Mouse (Mus musculus): ENCODE measurements at regions not wholly inside any gene's neighbourhood (a gene's known extent, or its start where the extent isn't known, plus 50 kb on each side); places are given as distances from the start of the nearest gene placed in this dataset.

DNA sequence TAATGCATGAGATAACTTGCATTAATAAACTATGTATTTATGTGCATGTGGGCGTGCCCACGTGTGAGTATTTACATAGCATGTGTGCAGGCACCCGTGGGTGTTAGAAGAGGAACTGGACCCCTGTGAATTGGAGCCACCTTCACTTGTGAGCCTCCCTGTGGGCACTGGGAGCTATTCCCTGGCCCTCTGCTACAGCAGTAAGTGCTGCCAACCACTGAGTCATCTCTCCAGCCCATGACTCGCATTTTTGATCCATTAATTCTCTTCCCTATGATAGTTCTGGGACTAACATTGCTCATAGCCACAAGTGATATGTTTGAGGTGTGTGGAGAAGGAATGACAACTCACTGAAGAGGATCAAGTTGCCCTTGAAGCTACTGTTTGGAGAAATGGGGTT, 87.6 kb upstream of the Rbms3 start:
- Histone ChIP-seq H3K9ac (ENCODE audit: insufficient read depth, low read depth, low read length, poor library complexity, severe bottlenecking) (no peak overlapping the region), H3K9me3 (ENCODE audit: control insufficient read depth, insufficient read depth, low read depth, low read length) (no peaks in the 10 kb centered on the region), H3K4me3 (ENCODE audit: insufficient read depth in 1 of 2, low read depth in 1 of 2, low read length in 2 of 2, poor library complexity in 1 of 2, severe bottlenecking in 1 of 2) (no peak overlapping the region), H3K27ac (ENCODE audit: insufficient read depth, low read depth, low read length, poor library complexity, severe bottlenecking) (no peak overlapping the region), H3K36me3 (ENCODE audit: control insufficient read depth, insufficient read depth, low read length, poor library complexity, severe bottlenecking) (no peaks in the 10 kb centered on the region), H3K4me1 (ENCODE audit: control insufficient read depth in 2 of 2, insufficient read depth in 2 of 2, low read length in 2 of 2, poor library complexity in 1 of 2) (no peaks in the 10 kb centered on the region)
- no peak for DNase-seq (ENCODE audit: low read depth, low spot score)
- in situ Hi-C loops (cut with MboI; ENCODE audit: low sequenced_read_pairs in 2 of 2, unreplicated experiment in 2 of 2): no loop called here
- TF ChIP-seq ZC3H11A (IDR thresholded peaks at IDR 0.05; ENCODE audit: borderline replicate concordance, low read depth, low read length): no peak

DNA sequence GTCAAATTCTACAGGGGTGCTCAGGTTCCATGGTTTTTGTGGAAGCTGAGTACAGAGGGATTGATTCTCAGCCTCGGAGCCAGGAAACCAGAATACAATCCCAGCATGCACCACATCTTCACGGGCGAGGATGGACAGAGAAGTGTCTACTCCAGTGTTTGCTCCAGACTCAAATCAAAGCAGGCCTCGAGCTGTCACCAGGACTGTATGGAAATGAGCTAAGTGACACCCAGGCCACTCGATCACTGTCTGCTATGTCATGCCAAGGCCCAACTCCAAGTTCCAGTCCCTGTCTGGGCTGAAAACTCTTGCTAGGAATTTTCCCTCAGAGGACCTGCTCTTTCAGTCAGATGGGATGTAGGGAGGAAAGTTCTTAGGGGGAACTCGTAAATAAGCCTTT, 86.8 kb upstream of the Rbms3 start:
- H3K4me1 ChIP-seq (ENCODE audit: control insufficient read depth in 2 of 2, insufficient read depth in 2 of 2, low read length in 2 of 2, poor library complexity in 1 of 2): no peaks in the 10 kb centered on the region
- H3K9ac ChIP-seq (ENCODE audit: insufficient read depth, low read depth, low read length, poor library complexity, severe bottlenecking): no peak overlapping the region
- in situ Hi-C loops (cut with MboI; ENCODE audit: low sequenced_read_pairs in 2 of 2, unreplicated experiment in 2 of 2): no loop called here
- no peak overlapping the region for H3K4me3 ChIP-seq (ENCODE audit: insufficient read depth in 1 of 2, low read depth in 1 of 2, low read length in 2 of 2, poor library complexity in 1 of 2, severe bottlenecking in 1 of 2)
- H3K9me3 ChIP-seq (ENCODE audit: control insufficient read depth, insufficient read depth, low read depth, low read length): no peaks in the 10 kb centered on the region
- H3K27ac ChIP-seq (ENCODE audit: insufficient read depth, low read depth, low read length, poor library complexity, severe bottlenecking): no peak overlapping the region
- DNase-seq (ENCODE audit: low read depth, low spot score): no peak
- H3K36me3 ChIP-seq (ENCODE audit: control insufficient read depth, insufficient read depth, low read length, poor library complexity, severe bottlenecking): no peaks in the 10 kb centered on the region
- TF ChIP-seq CHD2 (IDR thresholded peaks at IDR 0.05; ENCODE audit: low read depth, low read length): no peak
- TF ChIP-seq MAFK (IDR thresholded peaks at IDR 0.05; ENCODE audit: insufficient read depth, low read depth, low read length): no peak
- no peak for TF ChIP-seq HCFC1 (IDR thresholded peaks at IDR 0.05; ENCODE audit: borderline replicate concordance, insufficient read depth, low read length)
- no peak for TF ChIP-seq ZNF384 (IDR thresholded peaks at IDR 0.05; ENCODE audit: low read depth, low read length)
- no peak for TF ChIP-seq ZC3H11A (IDR thresholded peaks at IDR 0.05; ENCODE audit: borderline replicate concordance, low read depth, low read length)

DNA sequence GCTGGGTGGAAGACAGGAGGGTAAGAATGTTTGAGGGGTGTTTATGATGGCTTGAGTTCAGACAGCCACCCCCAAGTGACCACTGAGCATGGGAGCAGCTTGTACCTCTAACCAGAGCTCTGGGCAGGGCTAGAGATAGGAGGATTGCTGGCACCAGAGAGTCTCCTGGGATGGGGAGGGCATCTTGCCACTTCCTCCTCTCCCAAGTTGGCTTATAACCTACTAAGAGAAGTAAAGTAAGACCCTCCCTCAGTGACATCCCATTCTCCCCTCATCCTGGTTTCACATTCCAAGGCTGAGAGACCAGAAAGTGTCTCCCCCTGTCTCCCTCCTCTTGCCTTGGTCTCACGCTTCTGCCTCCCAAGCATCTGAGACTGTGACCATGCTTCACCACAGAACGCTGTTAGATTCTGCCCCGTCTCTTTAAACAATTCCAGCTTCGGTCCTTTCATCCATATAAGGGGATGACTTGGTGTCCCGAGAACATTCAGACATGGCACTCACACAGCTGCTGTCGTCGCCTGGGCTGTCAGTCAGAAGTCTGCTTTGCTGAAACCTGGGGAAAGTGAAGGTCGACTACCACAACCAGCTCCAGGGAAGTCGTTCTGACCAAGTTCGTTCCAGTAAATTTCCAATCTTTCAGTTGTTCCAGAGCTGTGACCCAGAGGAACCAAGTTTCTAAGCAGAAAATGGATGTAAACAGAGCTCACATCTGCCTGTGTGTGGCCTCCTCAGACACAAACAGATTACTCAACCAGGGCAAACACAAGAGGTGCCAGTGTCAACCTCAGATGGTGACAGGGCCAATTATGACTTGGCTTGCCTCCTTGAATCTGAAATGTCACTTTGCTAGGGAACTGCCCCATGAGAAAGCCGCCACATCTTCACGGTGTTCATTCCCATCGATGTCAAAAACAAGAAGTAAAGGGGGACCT, 85.3 kb upstream of the Rbms3 start:
- no peak overlapping the region for H3K9ac ChIP-seq (ENCODE audit: insufficient read depth, low read depth, low read length, poor library complexity, severe bottlenecking)
- in situ Hi-C loops (cut with MboI; ENCODE audit: low sequenced_read_pairs in 2 of 2, unreplicated experiment in 2 of 2): no loop called here
- H3K27ac ChIP-seq (ENCODE audit: insufficient read depth, low read depth, low read length, poor library complexity, severe bottlenecking): no peak overlapping the region
- H3K36me3 ChIP-seq (ENCODE audit: control insufficient read depth, insufficient read depth, low read length, poor library complexity, severe bottlenecking): no peaks in the 10 kb centered on the region
- H3K9me3 ChIP-seq (ENCODE audit: control insufficient read depth, insufficient read depth, low read depth, low read length): no peaks in the 10 kb centered on the region
- no peak for TF ChIP-seq ZNF384 (IDR thresholded peaks at IDR 0.05; ENCODE audit: low read depth, low read length)
- no peaks in the 10 kb centered on the region for H3K4me1 ChIP-seq (ENCODE audit: control insufficient read depth in 2 of 2, insufficient read depth in 2 of 2, low read length in 2 of 2, poor library complexity in 1 of 2)
- H3K4me3 ChIP-seq (ENCODE audit: insufficient read depth in 1 of 2, low read depth in 1 of 2, low read length in 2 of 2, poor library complexity in 1 of 2, severe bottlenecking in 1 of 2): no peak overlapping the region
- DNase-seq (ENCODE audit: low read depth, low spot score): no peak

DNA sequence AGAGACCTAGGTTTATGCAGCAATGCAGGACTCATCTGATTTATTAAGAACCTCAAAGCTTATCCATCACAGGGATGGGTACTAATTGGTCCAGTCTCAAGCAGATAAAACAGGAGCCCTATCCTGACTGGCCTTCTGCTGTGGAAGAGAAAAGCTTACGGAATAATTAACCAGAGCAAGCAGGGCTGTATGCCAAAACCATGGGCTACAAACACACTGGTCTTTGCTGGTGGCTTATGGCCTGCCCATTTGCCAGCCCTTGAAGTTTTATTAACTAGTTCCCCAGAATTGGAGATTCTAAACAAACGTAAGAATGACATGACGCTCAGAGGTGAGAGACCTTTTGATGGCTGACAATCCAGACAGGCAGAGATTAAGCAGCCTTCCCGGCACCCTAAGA, 83.4 kb upstream of the Rbms3 start:
- DNase-seq (ENCODE audit: low read depth, low spot score): no peak
- in situ Hi-C loops (cut with MboI; ENCODE audit: low sequenced_read_pairs in 2 of 2, unreplicated experiment in 2 of 2): no loop called here
- Histone ChIP-seq H3K4me1 (ENCODE audit: control insufficient read depth in 2 of 2, insufficient read depth in 2 of 2, low read length in 2 of 2, poor library complexity in 1 of 2) (no peaks in the 10 kb centered on the region), H3K27ac (ENCODE audit: insufficient read depth, low read depth, low read length, poor library complexity, severe bottlenecking) (no peak overlapping the region), H3K9me3 (ENCODE audit: control insufficient read depth, insufficient read depth, low read depth, low read length) (no peaks in the 10 kb centered on the region), H3K36me3 (ENCODE audit: control insufficient read depth, insufficient read depth, low read length, poor library complexity, severe bottlenecking) (no peaks in the 10 kb centered on the region), H3K4me3 (ENCODE audit: insufficient read depth in 1 of 2, low read depth in 1 of 2, low read length in 2 of 2, poor library complexity in 1 of 2, severe bottlenecking in 1 of 2) (no peak overlapping the region), H3K9ac (ENCODE audit: insufficient read depth, low read depth, low read length, poor library complexity, severe bottlenecking) (no peak overlapping the region)
- TF ChIP-seq CHD2 (IDR thresholded peaks at IDR 0.05; ENCODE audit: low read depth, low read length) (no peak), HCFC1 (IDR thresholded peaks at IDR 0.05; ENCODE audit: borderline replicate concordance, insufficient read depth, low read length) (no peak), MAFK (IDR thresholded peaks at IDR 0.05; ENCODE audit: insufficient read depth, low read depth, low read length) (no peak), ZC3H11A (IDR thresholded peaks at IDR 0.05; ENCODE audit: borderline replicate concordance, low read depth, low read length) (no peak), ZNF384 (IDR thresholded peaks at IDR 0.05; ENCODE audit: low read depth, low read length) (no peak)

DNA sequence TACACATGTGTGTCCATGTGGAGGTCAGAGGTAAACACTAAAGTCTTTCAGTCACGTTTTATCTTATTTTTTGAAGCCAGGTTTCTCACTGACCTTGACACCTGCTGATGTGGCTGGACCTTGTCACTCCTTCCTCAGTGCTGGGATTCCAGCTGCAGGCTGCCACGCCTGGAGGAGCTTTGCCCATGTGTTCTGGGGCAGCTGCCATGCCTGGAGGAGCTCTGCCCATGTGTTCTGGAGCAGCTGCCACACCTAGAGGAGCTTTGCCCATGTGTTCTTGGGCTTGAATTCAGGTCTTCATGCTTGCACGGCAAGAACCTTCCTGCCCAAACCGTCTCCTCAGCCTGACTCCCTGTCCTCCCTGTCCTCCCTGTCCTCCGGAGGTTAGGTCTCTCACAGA, 82.1 kb upstream of the Rbms3 start:
- no peak for TF ChIP-seq ZC3H11A (IDR thresholded peaks at IDR 0.05; ENCODE audit: borderline replicate concordance, low read depth, low read length)
- no peak for TF ChIP-seq CHD2 (IDR thresholded peaks at IDR 0.05; ENCODE audit: low read depth, low read length)
- TF ChIP-seq HCFC1 (IDR thresholded peaks at IDR 0.05; ENCODE audit: borderline replicate concordance, insufficient read depth, low read length): no peak
- no peak for TF ChIP-seq ZNF384 (IDR thresholded peaks at IDR 0.05; ENCODE audit: low read depth, low read length)
- no peak for TF ChIP-seq MAFK (IDR thresholded peaks at IDR 0.05; ENCODE audit: insufficient read depth, low read depth, low read length)
- no peak for DNase-seq (ENCODE audit: low read depth, low spot score)
- in situ Hi-C loops (cut with MboI; ENCODE audit: low sequenced_read_pairs in 2 of 2, unreplicated experiment in 2 of 2): no loop called here
- H3K36me3 ChIP-seq (ENCODE audit: control insufficient read depth, insufficient read depth, low read length, poor library complexity, severe bottlenecking): no peaks in the 10 kb centered on the region
- no peak overlapping the region for H3K4me3 ChIP-seq (ENCODE audit: insufficient read depth in 1 of 2, low read depth in 1 of 2, low read length in 2 of 2, poor library complexity in 1 of 2, severe bottlenecking in 1 of 2)
- no peak overlapping the region for H3K9ac ChIP-seq (ENCODE audit: insufficient read depth, low read depth, low read length, poor library complexity, severe bottlenecking)
- H3K9me3 ChIP-seq (ENCODE audit: control insufficient read depth, insufficient read depth, low read depth, low read length): no peaks in the 10 kb centered on the region
- H3K27ac ChIP-seq (ENCODE audit: insufficient read depth, low read depth, low read length, poor library complexity, severe bottlenecking): no peak overlapping the region
- H3K4me1 ChIP-seq (ENCODE audit: control insufficient read depth in 2 of 2, insufficient read depth in 2 of 2, low read length in 2 of 2, poor library complexity in 1 of 2): no peaks in the 10 kb centered on the region

Measured in ES-E14 (cell line).